Mouse (Mus musculus) effector memory CD4-positive, alpha-beta T cell, adult 5 months (primary cell): ENCODE measurements around the gene Usp34. TPM values are rescaled to one million over a fixed set of nuclear protein-coding genes. Genes with fewer than 3 reads are reported as not detected.

Experiments
- polyA plus RNA-seq: library from polyadenylated mRNA; unstranded; fragments of 100-300 nt; shearing (Covaris generic); gene quantifications from one replicate; pipeline ENCODE4 v1.2.1, GENCODE M21; 2017

Gene Usp34
- 11.1 TPM for polyA plus RNA-seq

DNA sequence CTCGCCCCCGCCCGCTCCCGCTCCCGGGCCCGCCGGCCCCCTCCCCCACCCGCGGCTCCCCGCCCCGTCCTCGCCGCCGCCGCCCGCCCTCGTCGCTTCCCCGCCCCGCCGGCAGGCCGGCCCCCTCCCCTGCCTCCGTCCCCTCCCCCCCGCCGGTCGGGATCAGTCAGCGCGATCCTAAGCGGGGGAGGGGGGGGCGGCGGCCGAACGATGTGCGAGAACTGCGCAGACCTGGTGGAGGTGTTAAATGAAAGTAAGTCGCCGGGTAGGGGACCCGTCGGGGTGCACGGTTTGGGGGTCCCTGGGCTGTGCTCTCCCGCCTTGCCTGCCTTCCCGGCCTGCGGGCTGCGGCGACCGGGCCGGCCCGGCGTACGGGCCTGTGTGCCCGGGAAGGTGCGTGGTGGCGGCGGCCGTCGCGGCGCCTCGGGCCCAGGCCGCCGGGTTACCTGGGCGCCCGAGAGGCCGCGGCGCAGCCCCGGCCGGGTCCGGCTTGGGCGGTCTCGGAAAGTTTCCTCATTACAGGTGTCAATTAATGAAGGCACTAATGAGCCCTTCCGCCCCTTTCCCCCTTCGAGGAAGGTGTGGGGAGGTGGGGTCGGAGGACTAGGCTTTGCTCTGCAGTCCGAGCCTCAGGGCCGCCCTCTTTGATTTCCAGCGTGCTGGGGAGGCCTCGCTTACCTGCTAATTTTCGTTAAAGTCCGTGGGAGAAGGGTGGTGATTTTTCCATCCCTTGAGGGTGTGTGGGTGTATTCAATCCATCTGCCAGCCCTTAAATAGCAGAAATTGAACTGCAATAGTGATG is at the start of gene Usp34:
Usp34 (plus strand) TSS at position 132 of the 802 bp plus-strand sequence.

DNA sequence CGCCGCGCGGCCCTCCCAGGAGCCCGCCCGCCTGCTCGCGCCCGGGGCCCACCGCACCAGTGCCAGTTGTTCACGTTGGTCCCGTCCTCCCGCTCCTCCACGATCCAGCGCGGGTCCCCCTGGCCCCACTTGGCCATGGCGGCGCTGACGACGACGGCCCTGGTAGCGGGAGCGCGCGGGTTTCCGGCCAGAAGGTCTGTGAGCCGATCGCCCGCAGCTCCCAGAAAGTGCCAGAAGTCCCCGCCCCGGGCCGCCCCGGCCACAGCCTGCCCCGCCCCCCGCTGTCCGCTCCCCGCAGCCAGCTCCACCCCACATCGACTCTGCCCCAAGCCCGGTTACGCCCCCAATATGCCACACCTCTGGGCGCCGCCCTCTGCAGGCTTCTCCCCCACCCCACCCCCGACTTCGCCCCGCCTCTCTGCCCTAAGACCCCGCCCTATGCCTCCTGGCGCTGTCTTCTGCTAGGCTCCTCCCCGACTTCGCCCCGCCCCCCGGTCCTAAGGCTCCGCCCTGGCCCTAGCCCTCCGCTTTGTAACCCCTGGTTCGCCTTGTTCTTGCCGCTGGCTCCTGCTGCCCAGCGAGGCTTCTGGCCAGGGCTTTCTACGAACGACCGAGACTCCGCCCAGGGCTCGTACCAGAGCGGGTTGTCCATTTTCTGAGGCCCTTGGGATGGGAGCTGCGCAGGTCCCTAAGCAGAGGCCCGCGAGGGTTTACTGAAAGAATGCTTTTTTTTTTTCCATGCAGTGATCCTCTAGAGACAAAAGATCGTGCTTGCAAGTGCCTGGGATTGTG is 191.2 kb downstream of the Usp34 start, which contains the start of gene Ahsa2:
Ahsa2 (minus strand) TSS at position 313 of the 792 bp plus-strand sequence.

DNA sequence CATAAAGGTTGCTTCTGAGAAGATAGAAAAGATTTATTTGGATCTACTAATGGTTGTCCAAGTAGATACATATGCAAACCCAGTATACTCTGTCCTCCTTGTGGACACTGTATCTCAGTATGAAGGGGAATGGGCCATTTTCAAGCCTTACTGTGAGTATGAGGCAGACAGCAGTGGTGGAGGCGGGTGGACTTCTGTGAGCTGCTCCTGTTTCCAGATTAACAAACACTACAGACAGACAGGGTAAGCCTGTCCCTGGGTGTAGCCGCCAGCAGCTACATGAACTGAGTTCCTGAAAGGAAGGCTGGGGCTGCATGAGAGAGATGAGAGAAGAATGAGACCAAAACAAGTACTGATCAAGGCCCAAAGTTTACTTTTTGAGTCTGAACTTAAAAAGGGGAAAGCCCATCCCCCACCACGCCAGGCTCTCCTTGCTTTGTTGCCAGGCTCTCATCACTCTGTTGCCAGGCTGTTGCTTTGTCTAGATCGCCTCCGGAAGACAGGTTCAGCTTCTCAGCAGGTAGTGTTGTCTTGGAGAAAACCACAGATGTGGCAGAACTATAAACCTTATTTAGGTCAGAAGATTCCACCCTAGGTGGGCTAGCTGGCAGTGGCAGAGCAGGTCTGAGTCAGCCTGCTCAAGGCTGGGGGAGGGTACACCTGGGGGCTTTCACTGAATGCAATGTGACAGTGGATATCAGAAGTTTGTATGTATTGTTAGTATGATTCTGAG is 213.9 kb downstream of the Usp34 start, which contains the start of gene 1700093K21Rik:
1700093K21Rik (minus strand) TSS at position 683 of the 733 bp plus-strand sequence.

Other genes with a start within 250 kb of the Usp34 start
- 84.5 TPM for gene Xpo1, start 50.9 kb upstream of the Usp34 start, polyA plus RNA-seq
- gene Ahsa2, start 191.1 kb downstream of the Usp34 start, polyA plus RNA-seq = 109 TPM
- gene 1700093K21Rik, start 214.3 kb downstream of the Usp34 start, polyA plus RNA-seq = not detected